Mouse (Mus musculus) heart, adult 2 months (tissue): ENCODE results near the gene Nxf2.

Experiments
- CTCF ChIP-seq: fragments of 200-600 bp; IDR thresholded peaks from 2 replicates; pipeline ENCODE4 v1.8.1; 2022; ENCODE audit warnings: antibody characterized with exemption, mild to moderate bottlenecking, moderate library complexity
- EP300 ChIP-seq: fragments of 200-500 bp; IDR thresholded peaks from 2 replicates; pipeline ENCODE4 v1.6.1; 2011; ENCODE audit warnings: low read depth, low read length, control low read depth; ENCODE audit not compliant: insufficient read depth

- TF ChIP-seq CTCF (no peak), EP300 (no peak)
These were observed 46.8 kb upstream of the Nxf2 start for GRCm38 (mm10) chrX:135011381-135011780.
